Mouse (Mus musculus): ENCODE measurements at regions not wholly inside any gene's neighbourhood (a gene's known extent, or its start where the extent isn't known, plus 50 kb on each side); places are given as distances from the start of the nearest gene placed in this dataset.
"Not testable (repeated sequence)": the region's sequence is repeated elsewhere in the genome, so short reads cannot be mapped to it uniquely, and the experiment has no call there.

- 77% methylated on average over 1 of the region's 1 CpGs for WGBS
Measured at GRCm38 (mm10) chr2:95433996-95434395, 884.0 kb upstream of the Lrrc4c start.

DNA sequence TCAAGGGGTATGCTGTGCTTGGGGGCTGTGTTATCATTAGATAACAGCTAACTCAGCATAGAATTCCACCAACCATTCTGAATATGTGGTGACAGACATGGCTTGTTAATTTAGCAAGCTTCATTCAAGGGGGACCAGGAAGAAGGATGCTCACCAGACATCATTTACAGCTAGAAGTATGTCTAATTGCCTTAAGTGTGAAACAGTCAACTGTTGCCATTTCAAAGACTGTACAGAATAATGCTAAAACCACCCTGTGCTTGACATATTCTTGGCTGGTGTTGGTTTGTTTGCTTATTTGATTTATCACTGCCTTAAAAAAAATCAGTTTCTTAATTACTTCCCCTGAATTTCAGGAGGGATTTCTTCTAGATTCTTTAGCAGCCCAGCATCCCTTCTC, 877.0 kb upstream of the Lrrc4c start:
- Histone ChIP-seq H3K27me3 (replicated peaks; ENCODE audit: low read depth, poor library complexity, severe bottlenecking) (no peaks in the 10 kb centered on the region), H3K4me3 (no peak overlapping the region), H3K27ac (replicated peaks) (no peak overlapping the region), H3K9me3 (no peaks in the 10 kb centered on the region), H3K36me3 (replicated peaks) (no peaks in the 10 kb centered on the region), H3K4me1 (no peaks in the 10 kb centered on the region)
- DNase-seq (ENCODE audit: low spot score) = no peak

More at GRCm38 (mm10) chr2:95433996-95434395, 884.0 kb upstream of the Lrrc4c start:
- H3K36me3 ChIP-seq (replicated peaks); H3K27ac ChIP-seq (replicated peaks); DNase-seq (ENCODE audit: low spot score); H3K4me3 ChIP-seq; H3K4me1 ChIP-seq; H3K9me3 ChIP-seq; H3K27me3 ChIP-seq (replicated peaks; ENCODE audit: low read depth, poor library complexity, severe bottlenecking): not testable (repeated sequence)

DNA sequence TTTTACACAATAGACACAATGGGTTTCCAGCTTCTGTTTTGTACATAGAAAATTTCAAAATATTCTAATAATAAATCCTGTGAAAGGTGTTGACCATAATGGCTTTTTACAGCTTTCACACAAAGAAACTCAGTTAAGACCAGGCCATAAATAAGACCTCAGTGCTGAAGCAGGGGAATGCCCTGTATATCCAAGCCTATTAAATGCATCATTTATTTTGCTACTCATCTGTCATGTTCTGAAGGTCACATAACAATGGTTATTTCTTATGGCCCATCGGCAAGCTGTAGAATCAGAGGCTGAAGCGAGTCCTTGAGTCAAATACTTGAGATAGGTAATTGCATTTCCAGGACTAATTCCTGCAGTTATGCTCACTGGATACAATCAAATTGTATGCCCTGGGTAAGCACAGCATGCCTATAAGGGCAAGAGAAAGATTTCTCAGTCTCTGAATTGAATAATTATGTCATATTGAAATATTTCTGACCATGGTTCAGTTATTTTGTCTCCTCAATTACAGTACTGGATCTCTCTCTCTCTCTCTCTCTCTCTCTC, 874.6 kb upstream of the Lrrc4c start:
- H3K36me3 ChIP-seq (replicated peaks) = no peaks in the 10 kb centered on the region
- no peaks in the 10 kb centered on the region for H3K27me3 ChIP-seq (replicated peaks; ENCODE audit: low read depth, poor library complexity, severe bottlenecking)
- no peaks in the 10 kb centered on the region for H3K9me3 ChIP-seq
- DNase-seq (ENCODE audit: low spot score) = no peak
- H3K4me3 ChIP-seq = no peak overlapping the region
- 90% methylated on average over 2 of the region's 2 CpGs for WGBS
- H3K27ac ChIP-seq (replicated peaks) = no peak overlapping the region
- H3K4me1 ChIP-seq = no peaks in the 10 kb centered on the region

DNA sequence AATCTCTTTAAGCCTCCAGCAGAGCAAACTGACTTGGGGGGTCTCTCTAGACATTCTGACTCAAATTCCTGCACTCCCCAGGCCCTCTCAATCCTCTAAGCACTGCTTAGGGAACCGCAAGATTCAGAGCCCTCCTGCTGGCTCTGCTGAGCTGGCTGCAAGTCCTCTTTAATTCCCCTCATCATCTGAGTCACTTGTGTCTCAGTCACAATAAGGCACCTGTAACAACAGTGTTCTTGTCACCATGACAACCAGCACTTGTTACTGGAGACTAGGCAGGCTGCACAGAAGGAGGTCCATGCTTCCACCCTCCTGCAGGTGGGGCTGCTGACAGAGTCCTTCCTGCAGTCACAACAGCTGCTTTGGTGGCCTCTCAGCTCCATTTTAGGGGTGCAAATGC, 869.1 kb upstream of the Lrrc4c start:
- no peak overlapping the region for H3K27ac ChIP-seq (replicated peaks)
- 2% methylated on average over 1 of the region's 1 CpGs for WGBS
- 0 out of 2 replicates have a peak, but pooled peaks cover 3% of the 10 kb centered on the region for H3K4me1 ChIP-seq
- DNase-seq (ENCODE audit: low spot score) = peak; percentile 53
- no peak overlapping the region for H3K4me3 ChIP-seq
- H3K9me3 ChIP-seq = no peaks in the 10 kb centered on the region
- H3K36me3 ChIP-seq (replicated peaks) = no peaks in the 10 kb centered on the region
- no peaks in the 10 kb centered on the region for H3K27me3 ChIP-seq (replicated peaks; ENCODE audit: low read depth, poor library complexity, severe bottlenecking)

DNA sequence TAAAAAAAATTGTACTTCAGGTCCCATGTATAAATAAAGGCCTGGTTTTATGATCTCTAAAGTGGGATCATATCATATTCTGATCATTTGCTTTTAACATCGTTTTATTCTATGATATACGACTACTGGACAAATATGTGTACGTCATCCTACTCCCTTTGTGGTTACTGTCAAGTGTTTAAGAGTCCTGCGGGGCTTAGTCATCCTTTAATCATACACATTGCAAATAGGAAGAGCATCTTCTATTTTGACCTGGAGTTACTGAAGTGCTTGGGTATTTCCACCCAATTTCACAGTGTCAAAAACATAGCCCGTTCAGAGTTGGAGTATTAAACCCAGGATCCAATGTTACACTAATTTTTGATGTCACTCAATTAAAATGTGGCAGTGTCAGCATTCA, 838.1 kb upstream of the Lrrc4c start:
- H3K36me3 ChIP-seq (replicated peaks) = no peaks in the 10 kb centered on the region
- H3K9me3 ChIP-seq = no peaks in the 10 kb centered on the region
- no peaks in the 10 kb centered on the region for H3K27me3 ChIP-seq (replicated peaks; ENCODE audit: low read depth, poor library complexity, severe bottlenecking)
- DNase-seq (ENCODE audit: low spot score) = no peak
- no peaks in the 10 kb centered on the region for H3K4me1 ChIP-seq
- WGBS = 89% methylated on average over 5 of the region's 5 CpGs
- no peak overlapping the region for H3K4me3 ChIP-seq
- no peak overlapping the region for H3K27ac ChIP-seq (replicated peaks)

- DNase-seq (ENCODE audit: low spot score) = no peak
- 93% methylated on average over 2 of the region's 2 CpGs for WGBS
- Histone ChIP-seq H3K9me3 (no peaks in the 10 kb centered on the region), H3K4me3 (no peak overlapping the region), H3K36me3 (replicated peaks) (no peaks in the 10 kb centered on the region), H3K27me3 (replicated peaks; ENCODE audit: low read depth, poor library complexity, severe bottlenecking) (no peaks in the 10 kb centered on the region), H3K27ac (replicated peaks) (no peak overlapping the region), H3K4me1 (no peaks in the 10 kb centered on the region)
Measured at GRCm38 (mm10) chr2:95483397-95483796, 834.6 kb upstream of the Lrrc4c start.

- H3K4me1 ChIP-seq = no peaks in the 10 kb centered on the region
- WGBS = 91% methylated on average over 3 of the region's 3 CpGs
Measured at GRCm38 (mm10) chr2:95487580-95488135, 830.3 kb upstream of the Lrrc4c start.

GRCm38 (mm10) chr2:95494026-95494697, 823.8 kb upstream of the Lrrc4c start:
- Histone ChIP-seq H3K9me3 (no peaks in the 10 kb centered on the region), H3K36me3 (replicated peaks) (no peaks in the 10 kb centered on the region), H3K27me3 (replicated peaks; ENCODE audit: low read depth, poor library complexity, severe bottlenecking) (no peaks in the 10 kb centered on the region), H3K27ac (replicated peaks) (no peak overlapping the region), H3K4me3 (no peak overlapping the region), H3K4me1 (no peaks in the 10 kb centered on the region)
- DNase-seq (ENCODE audit: low spot score) = no peak
- WGBS = 82% methylated on average over 2 of the region's 2 CpGs

More at GRCm38 (mm10) chr2:95487580-95488135, 830.3 kb upstream of the Lrrc4c start:
- no peak overlapping the region for H3K27ac ChIP-seq (replicated peaks)
- H3K36me3 ChIP-seq (replicated peaks) = no peaks in the 10 kb centered on the region
- H3K4me3 ChIP-seq = no peak overlapping the region
- no peaks in the 10 kb centered on the region for H3K27me3 ChIP-seq (replicated peaks; ENCODE audit: low read depth, poor library complexity, severe bottlenecking)
- no peaks in the 10 kb centered on the region for H3K9me3 ChIP-seq
- DNase-seq (ENCODE audit: low spot score) = no peak

DNA sequence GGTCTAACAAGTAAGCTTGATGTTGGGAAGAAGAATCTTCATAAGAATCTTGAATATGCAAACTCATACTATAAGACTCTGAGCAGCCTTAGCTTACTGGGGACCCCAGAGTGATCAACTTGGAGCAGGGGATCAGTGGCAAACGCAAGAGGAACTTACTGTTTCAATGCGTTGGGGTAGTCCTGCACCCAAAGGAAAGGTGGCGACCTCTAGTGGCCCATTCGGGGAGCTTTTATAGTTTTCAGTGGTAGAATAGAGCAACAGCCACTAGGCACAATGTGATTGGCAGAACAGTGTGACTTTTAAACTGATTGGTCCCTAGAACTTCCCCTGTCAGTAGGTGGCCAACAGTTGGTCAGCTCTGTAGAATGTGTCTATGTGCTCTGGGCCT, 823.3 kb upstream of the Lrrc4c start:
- H3K27ac ChIP-seq (replicated peaks) = no peak overlapping the region
- H3K27me3 ChIP-seq (replicated peaks; ENCODE audit: low read depth, poor library complexity, severe bottlenecking) = no peaks in the 10 kb centered on the region
- WGBS = 41% methylated on average over 4 of the region's 4 CpGs
- no peaks in the 10 kb centered on the region for H3K36me3 ChIP-seq (replicated peaks)
- DNase-seq (ENCODE audit: low spot score) = peak; percentile 25
- H3K9me3 ChIP-seq = no peaks in the 10 kb centered on the region
- no peak overlapping the region for H3K4me3 ChIP-seq
- H3K4me1 ChIP-seq = no peaks in the 10 kb centered on the region

GRCm38 (mm10) chr2:95511286-95511685, 806.7 kb upstream of the Lrrc4c start:
- Histone ChIP-seq H3K9me3 (no peaks in the 10 kb centered on the region), H3K27me3 (replicated peaks; ENCODE audit: low read depth, poor library complexity, severe bottlenecking) (no peaks in the 10 kb centered on the region), H3K36me3 (replicated peaks) (no peaks in the 10 kb centered on the region), H3K4me3 (no peak overlapping the region), H3K27ac (replicated peaks) (no peak overlapping the region), H3K4me1 (no peaks in the 10 kb centered on the region)
- no peak for DNase-seq (ENCODE audit: low spot score)

DNA sequence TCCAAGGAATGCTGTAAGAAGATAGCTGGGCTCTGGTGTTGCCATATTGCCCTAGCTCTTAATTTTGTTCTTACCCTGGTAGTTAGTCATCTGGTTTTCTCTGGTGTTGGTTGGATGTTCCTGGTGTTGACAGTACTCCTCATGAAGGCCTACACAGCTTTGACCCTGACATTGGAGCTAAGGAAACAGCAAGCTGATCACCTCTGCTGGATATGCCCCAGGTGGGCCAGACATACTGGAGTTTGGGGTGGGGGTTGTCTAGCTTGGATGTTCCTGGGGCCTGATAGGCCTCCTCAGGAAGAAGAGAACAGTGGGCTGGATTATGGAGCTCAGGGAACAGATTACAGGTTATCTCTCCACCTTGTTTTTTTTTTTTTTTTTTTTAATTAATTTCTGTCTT, 796.3 kb upstream of the Lrrc4c start:
- no peaks in the 10 kb centered on the region for H3K36me3 ChIP-seq (replicated peaks)
- no peaks in the 10 kb centered on the region for H3K4me1 ChIP-seq
- H3K27me3 ChIP-seq (replicated peaks; ENCODE audit: low read depth, poor library complexity, severe bottlenecking) = no peaks in the 10 kb centered on the region
- DNase-seq (ENCODE audit: low spot score) = no peak
- H3K27ac ChIP-seq (replicated peaks) = no peak overlapping the region
- H3K4me3 ChIP-seq = no peak overlapping the region
- no peaks in the 10 kb centered on the region for H3K9me3 ChIP-seq

- 58% methylated on average over 4 of the region's 4 CpGs for WGBS
- H3K4me3 ChIP-seq = no peak overlapping the region
- H3K27ac ChIP-seq (replicated peaks) = no peak overlapping the region
- H3K4me1 ChIP-seq = no peaks in the 10 kb centered on the region
- no peaks in the 10 kb centered on the region for H3K36me3 ChIP-seq (replicated peaks)
- no peaks in the 10 kb centered on the region for H3K9me3 ChIP-seq
- DNase-seq (ENCODE audit: low spot score) = no peak
- H3K27me3 ChIP-seq (replicated peaks; ENCODE audit: low read depth, poor library complexity, severe bottlenecking) = no peaks in the 10 kb centered on the region
Measured at GRCm38 (mm10) chr2:95524590-95525266, 793.2 kb upstream of the Lrrc4c start.

DNA sequence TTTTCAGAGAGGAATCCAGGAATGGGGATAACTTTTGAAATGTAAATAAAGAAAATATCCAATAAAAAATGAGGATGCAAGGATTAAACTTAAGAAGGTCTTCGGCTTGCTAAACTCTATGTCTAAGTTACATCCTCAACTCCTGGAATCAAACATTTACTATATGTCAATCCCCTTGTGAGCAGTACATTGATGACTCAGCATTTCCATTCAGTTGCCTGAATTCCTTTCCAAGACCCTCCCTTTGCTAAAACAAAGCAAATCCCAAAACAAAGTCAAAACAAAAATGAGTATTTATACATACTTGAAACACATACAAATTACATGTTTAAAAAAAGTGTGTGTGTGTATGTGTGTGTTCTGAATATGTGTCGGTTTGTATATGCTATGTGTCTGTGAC, 753.9 kb upstream of the Lrrc4c start:
- Histone ChIP-seq H3K4me1 (no peaks in the 10 kb centered on the region), H3K4me3 (no peak overlapping the region), H3K36me3 (replicated peaks) (no peaks in the 10 kb centered on the region), H3K27me3 (replicated peaks; ENCODE audit: low read depth, poor library complexity, severe bottlenecking) (no peaks in the 10 kb centered on the region), H3K27ac (replicated peaks) (no peak overlapping the region), H3K9me3 (no peaks in the 10 kb centered on the region)
- WGBS = 85% methylated on average over 2 of the region's 2 CpGs
- no peak for DNase-seq (ENCODE audit: low spot score)

Data from embryonic facial prominence, embryonic 10.5 days (tissue).